9 mouse cellular contexts compared by ENCODE assay signal in the genomic region with DNA sequence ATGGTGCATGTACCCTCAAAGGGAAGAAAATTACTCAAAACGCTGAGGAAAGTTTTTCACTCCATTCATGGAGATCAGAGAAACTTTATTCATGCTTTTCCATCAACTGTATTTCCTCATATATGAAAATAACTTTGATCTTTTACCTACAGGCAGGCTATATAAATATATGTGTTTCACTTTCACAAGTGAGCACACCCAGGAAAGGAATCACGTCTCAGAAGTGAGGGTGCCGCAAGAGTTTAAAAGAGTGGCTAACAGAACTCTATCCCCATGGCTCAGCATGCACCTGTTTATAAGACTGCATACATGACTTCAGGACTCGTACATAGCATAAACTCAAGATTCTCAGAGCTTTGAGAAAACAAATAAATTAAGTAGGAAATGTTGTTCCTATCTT. TPM values are rescaled to one million over a fixed set of nuclear protein-coding genes. Genes with fewer than 3 reads are reported as not detected.
A peak's percentile ranks its signal among the peaks of the same experiment; 100 is the strongest.
DNase-seq lines count a peak whose midpoint lies in the region; ATAC-seq and TF ChIP-seq lines count a peak whose summit lies in the region.
"Had no signal": no experiment of that assay in that cellular context is flagged by ENCODE, and none has a peak within 500 bp of the region (broad histone marks: within the 10 kb centered on the region; RNA-seq: fewer than 3 reads in every experiment).

No protein-coding gene starts in this region.

- no peak overlapping the region for H3K9ac ChIP-seq in embryonic facial prominence, embryonic 14.5 days (ENCODE audit: low read depth, low read length)
- H3K9ac ChIP-seq in hindbrain, postnatal 0 days (replicated peaks; ENCODE audit: low read length): no peak overlapping the region

- no peak for ATAC-seq in embryonic facial prominence, embryonic 14.5 days (ENCODE audit: low read depth)
- no peak for ATAC-seq in hindbrain, postnatal 0 days

- no peak for TF ChIP-seq POLR2A in myocyte (IDR thresholded peaks at IDR 0.05; ENCODE audit: insufficient read length, low read depth)

- H3K4me1 ChIP-seq in embryonic facial prominence, embryonic 14.5 days (ENCODE audit: control insufficient read depth, insufficient read depth, low read length): peaks cover 6% of the 10 kb centered on the region
- H3K4me1 ChIP-seq in hindbrain, postnatal 0 days (ENCODE audit: insufficient read depth, low read length): no peaks in the 10 kb centered on the region

- no peaks in the 10 kb centered on the region for H3K36me3 ChIP-seq in embryonic facial prominence, embryonic 14.5 days (ENCODE audit: control insufficient read depth, insufficient read depth, low read length)
- H3K36me3 ChIP-seq in hindbrain, postnatal 0 days (ENCODE audit: insufficient read depth, low read length): no peaks in the 10 kb centered on the region
- no peaks in the 10 kb centered on the region for H3K36me3 ChIP-seq in myocyte (ENCODE audit: control insufficient read depth, insufficient read depth)

- H3K4me2 ChIP-seq in embryonic facial prominence, embryonic 14.5 days (ENCODE audit: low read depth, low read length): peak overlapping the region; percentile 31
- peak overlapping the region; percentile 94 for H3K4me2 ChIP-seq in hindbrain, postnatal 0 days (ENCODE audit: low read depth, low read length)
- H3K4me2 ChIP-seq in myocyte (ENCODE audit: low read depth): peak overlapping the region; percentile 82

- DNase-seq in layer of hippocampus, adult 2 months (ENCODE audit: low spot score in 2 of 2): no peak
- no peak for DNase-seq in layer of hippocampus, adult 9-10 months (ENCODE audit: low spot score)
- DNase-seq in embryonic facial prominence, embryonic 14.5 days (ENCODE audit: low spot score): no peak
- no peak for DNase-seq in hindbrain, postnatal 0 days (ENCODE audit: low spot score)
- DNase-seq in lung, postnatal 10 days: no peak
- DNase-seq in layer of hippocampus, adult 9-11 months: no peak

- no peaks in the 10 kb centered on the region for H3K9me3 ChIP-seq in embryonic facial prominence, embryonic 14.5 days (ENCODE audit: control insufficient read depth, low read length)
- H3K9me3 ChIP-seq in hindbrain, postnatal 0 days (ENCODE audit: low read length): no peaks in the 10 kb centered on the region

- WGBS in embryonic facial prominence, embryonic 14.5 days: 72% methylated on average over 4 of the region's 4 CpGs
- 78% methylated on average over 4 of the region's 4 CpGs for WGBS in hindbrain, postnatal 0 days

- H3K4me3 ChIP-seq in layer of hippocampus, adult 2 months: peak overlapping the region; percentile 87; the same call in 1 of the 2 replicates
- no peak overlapping the region; the same call in 1 of the 2 replicates for H3K4me3 ChIP-seq in embryonic facial prominence, embryonic 14.5 days (ENCODE audit: low read depth, low read length)
- H3K4me3 ChIP-seq in hindbrain, postnatal 0 days (ENCODE audit: low read length): 0 out of 2 replicates have a peak overlapping the region, but pooled peaks have one; percentile 1
- H3K4me3 ChIP-seq in myocyte: no peak overlapping the region

- peaks cover 65% of the 10 kb centered on the region for H3K79me2 ChIP-seq in myocyte (ENCODE audit: control insufficient read depth, insufficient read depth)

- H3ac ChIP-seq in myocyte (ENCODE audit: control insufficient read depth, insufficient read length): no peak overlapping the region

- H3K27me3 ChIP-seq in embryonic facial prominence, embryonic 14.5 days (replicated peaks; ENCODE audit: control insufficient read depth, insufficient read depth, low read length): no peaks in the 10 kb centered on the region
- H3K27me3 ChIP-seq in hindbrain, postnatal 0 days (ENCODE audit: insufficient read depth, low read length): no peaks in the 10 kb centered on the region
- no peaks in the 10 kb centered on the region for H3K27me3 ChIP-seq in myocyte (ENCODE audit: control insufficient read depth, insufficient read depth, insufficient read length)

- H3K27ac ChIP-seq in layer of hippocampus, adult 2 months: no peak overlapping the region
- H3K27ac ChIP-seq in embryonic facial prominence, embryonic 14.5 days (replicated peaks; ENCODE audit: low read depth, low read length): no peak overlapping the region
- H3K27ac ChIP-seq in hindbrain, postnatal 0 days: no peak overlapping the region

- TF ChIP-seq CTCF in layer of hippocampus, adult 2 months (conservative IDR thresholded peaks at IDR 0.05): no peak
- TF ChIP-seq CTCF in hindbrain, postnatal 0 days (IDR thresholded peaks at IDR 0.05; ENCODE audit: low read depth): no peak

TF ChIP-seq in myocyte, 11 proteins besides CTCF, POLR2A, EP300 and RAD21:
- no peak for TF ChIP-seq MYOD1 (IDR thresholded peaks at IDR 0.05; ENCODE audit: control insufficient read depth in 1 of 3, insufficient read length in 2 of 3, low read depth in 2 of 3)
- no peak for TF ChIP-seq E2F4 (IDR thresholded peaks at IDR 0.05; ENCODE audit: insufficient read depth)
- TF ChIP-seq USF1 (IDR thresholded peaks at IDR 0.05; ENCODE audit: low read depth): no peak
- no peak for TF ChIP-seq CEBPB (IDR thresholded peaks at IDR 0.05; ENCODE audit: insufficient read depth, poor library complexity, severe bottlenecking)
- no peak for TF ChIP-seq TCF12 (IDR thresholded peaks at IDR 0.05; ENCODE audit: insufficient read depth, poor library complexity, severe bottlenecking)
- no peak for TF ChIP-seq MAX (IDR thresholded peaks at IDR 0.05; ENCODE audit: low read depth)
- no peak for TF ChIP-seq MYOG (IDR thresholded peaks at IDR 0.05; ENCODE audit: control insufficient read depth in 1 of 3, insufficient read depth in 1 of 3, insufficient read length in 2 of 3, low read depth in 2 of 3)
- no peak for TF ChIP-seq SRF (IDR thresholded peaks at IDR 0.05; ENCODE audit: control insufficient read depth, insufficient read length, low read depth)

RNA-seq across cellular contexts. Expression of a gene that starts 1.8 kb away (rescaled TPM):
- total RNA-seq in layer of hippocampus, adult 2 months (2021): 100 to 1,000 TPM; 110 to 119 TPM
- 13.2 and 15.2 TPM in 2 replicates for polyA plus RNA-seq in embryonic facial prominence, embryonic 14.5 days (2014; fragmentation: Nextera tagmentation; extraction: Ambion mirVana)
- 43.0 and 53.0 TPM in 2 replicates for total RNA-seq in hindbrain, postnatal 0 days (2014; rRNA removed)
- 15.1 and 16.3 TPM in 2 replicates for polyA plus RNA-seq in hindbrain, postnatal 0 days (2015; fragmentation: Nextera tagmentation; extraction: Ambion mirVana)
- polyA plus RNA-seq in myocyte (2012; fragmentation: generic; extraction: Trizol): 8.5 TPM

RNA-seq across cellular contexts. Expression of a gene that starts 2.1 kb away (rescaled TPM):
- total RNA-seq in layer of hippocampus, adult 2 months (2021): 10 to 100 TPM; 52.9 to 60.7 TPM
- polyA plus RNA-seq in embryonic facial prominence, embryonic 14.5 days (2014; fragmentation: Nextera tagmentation; extraction: Ambion mirVana): 34.4 and 38.3 TPM in 2 replicates
- 23.7 and 33.0 TPM in 2 replicates for total RNA-seq in hindbrain, postnatal 0 days (2014; rRNA removed)
- 32.8 and 34.5 TPM in 2 replicates for polyA plus RNA-seq in hindbrain, postnatal 0 days (2015; fragmentation: Nextera tagmentation; extraction: Ambion mirVana)
- 6.5 TPM for polyA plus RNA-seq in myocyte (2012; fragmentation: generic; extraction: Trizol)

RNA-seq across cellular contexts. Expression of a gene that starts 44.1 kb away (rescaled TPM):
- total RNA-seq in layer of hippocampus, adult 2 months (2021): under 1 TPM in 1 of 2 experiments, not detected in 1; 0.31 TPM
- 0.26 TPM in 1 of 2 replicates, not detected in the other for polyA plus RNA-seq in embryonic facial prominence, embryonic 14.5 days (2014; fragmentation: Nextera tagmentation; extraction: Ambion mirVana)
- not detected in 2 replicates for total RNA-seq in hindbrain, postnatal 0 days (2014; rRNA removed)
- polyA plus RNA-seq in hindbrain, postnatal 0 days (2015; fragmentation: Nextera tagmentation; extraction: Ambion mirVana): 0.09 TPM in 1 of 2 replicates, not detected in the other
- 0.04 TPM for polyA plus RNA-seq in myocyte (2012; fragmentation: generic; extraction: Trizol)
- total RNA-seq: gastrocnemius, adult 8-10 months; hematopoietic stem cell, adult 5-6 weeks had no signal

Comparison
In these comparisons a context has a peak if more than half of its experiments do, and no peak if none do; other contexts are left out.
1. H3K4me3 ChIP-seq: peak in layer of hippocampus, adult 2 months (single experiment) and hindbrain, postnatal 0 days (single experiment); none in embryonic facial prominence, embryonic 14.5 days (single experiment) and myocyte (single experiment).
2. H3K4me2 ChIP-seq: peak in every context shown above with its lines; median percentile 94 in hindbrain, postnatal 0 days; 82 in myocyte; 31 in embryonic facial prominence, embryonic 14.5 days.